Mouse (Mus musculus): ENCODE measurements at regions not wholly inside any gene's neighbourhood (a gene's known extent, or its start where the extent isn't known, plus 50 kb on each side); places are given as distances from the start of the nearest gene placed in this dataset.
"Not testable (repeated sequence)": the region's sequence is repeated elsewhere in the genome, so short reads cannot be mapped to it uniquely, and the experiment has no call there.

DNA sequence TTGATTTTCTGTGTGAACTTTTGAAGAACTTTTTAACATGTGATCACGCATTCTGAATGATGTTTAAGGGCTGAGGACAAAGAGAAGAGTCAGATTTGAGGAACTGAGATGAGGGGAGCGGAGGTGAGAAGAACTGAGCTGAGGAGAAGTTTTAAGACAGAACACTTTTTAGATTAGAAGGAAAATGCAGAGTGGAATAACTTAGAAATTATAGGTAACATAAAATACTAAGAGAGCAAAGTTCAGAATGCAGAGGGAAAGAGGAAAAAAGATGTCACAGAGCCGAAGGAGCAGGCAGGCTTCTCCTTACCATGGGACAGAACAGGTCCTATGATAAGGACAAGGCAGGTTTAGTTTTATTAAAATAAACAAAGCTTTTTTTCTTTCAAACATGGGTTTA, 73.7 kb upstream of the Cwc22 start:
- Histone ChIP-seq H3K4me1 (no peaks in the 10 kb centered on the region), H3K27me3 (no peaks in the 10 kb centered on the region), H3K4me3 (no peak overlapping the region), H3K27ac (no peak overlapping the region), H3K36me3 (no peaks in the 10 kb centered on the region), H3K4me2 (no peak overlapping the region), H3K9me3 (no peaks in the 10 kb centered on the region), H3K9ac (no peak overlapping the region)
- 93% methylated on average over 3 of the region's 3 CpGs for WGBS
- no peak for ATAC-seq (ENCODE audit: insufficient number of reproducible peaks, low FRiP score, low TSS enrichment, low read depth)

DNA sequence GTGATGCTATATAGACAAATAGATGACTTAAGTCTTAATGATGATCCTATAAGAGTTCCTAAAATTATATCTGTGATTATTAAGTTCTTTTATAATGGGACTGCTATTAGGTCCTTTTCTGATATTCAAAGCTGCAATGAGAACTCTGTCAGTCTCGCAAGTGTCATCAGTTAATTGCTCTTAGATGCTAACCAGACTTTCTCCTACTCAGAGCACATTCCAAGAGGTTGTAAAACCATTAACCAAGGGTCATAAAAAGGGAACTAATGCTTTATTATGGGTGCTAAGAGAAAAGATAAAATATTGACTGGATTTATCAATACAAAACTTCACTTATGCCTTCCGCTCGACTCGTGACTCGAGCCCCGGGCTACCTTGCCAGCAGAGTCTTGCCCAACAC, 66.3 kb upstream of the Cwc22 start:
- 90% methylated on average over 6 of the region's 6 CpGs for WGBS

DNA sequence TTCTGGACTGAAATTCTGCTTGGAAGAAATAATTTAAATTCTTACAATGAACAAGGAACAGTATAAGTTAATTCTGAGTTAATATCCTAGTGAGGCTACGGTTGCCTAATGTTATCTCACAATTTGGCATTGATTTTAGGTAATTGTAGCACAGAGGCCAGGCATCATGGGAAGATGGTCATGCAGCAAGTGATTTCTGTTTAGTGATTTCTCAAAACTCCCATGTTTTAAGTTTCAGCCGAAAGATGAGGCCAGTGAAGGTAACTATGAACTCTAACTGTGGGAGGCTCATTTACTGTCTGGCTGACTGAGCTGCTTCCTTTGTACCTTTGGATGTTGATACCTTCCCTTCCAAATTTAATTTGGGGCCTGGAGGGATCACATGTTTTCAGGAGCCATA, 65.6 kb upstream of the Cwc22 start:
- no peak overlapping the region for H3K4me2 ChIP-seq
- no peaks in the 10 kb centered on the region for H3K27me3 ChIP-seq
- H3K9ac ChIP-seq: no peak overlapping the region
- no peak overlapping the region for H3K27ac ChIP-seq
- no peak for ATAC-seq (ENCODE audit: insufficient number of reproducible peaks, low FRiP score, low TSS enrichment, low read depth)
- 67% methylated on average over 2 of the region's 2 CpGs for WGBS
- H3K36me3 ChIP-seq: no peaks in the 10 kb centered on the region
- H3K4me1 ChIP-seq: no peaks in the 10 kb centered on the region
- no peaks in the 10 kb centered on the region for H3K9me3 ChIP-seq
- no peak overlapping the region for H3K4me3 ChIP-seq

More for the DNA sequence above, 66.3 kb upstream of the Cwc22 start:
- ATAC-seq (ENCODE audit: insufficient number of reproducible peaks, low FRiP score, low TSS enrichment, low read depth); H3K9ac ChIP-seq; H3K27ac ChIP-seq; H3K9me3 ChIP-seq; H3K27me3 ChIP-seq; H3K4me2 ChIP-seq; H3K36me3 ChIP-seq; H3K4me3 ChIP-seq; H3K4me1 ChIP-seq: not testable (repeated sequence)

DNA sequence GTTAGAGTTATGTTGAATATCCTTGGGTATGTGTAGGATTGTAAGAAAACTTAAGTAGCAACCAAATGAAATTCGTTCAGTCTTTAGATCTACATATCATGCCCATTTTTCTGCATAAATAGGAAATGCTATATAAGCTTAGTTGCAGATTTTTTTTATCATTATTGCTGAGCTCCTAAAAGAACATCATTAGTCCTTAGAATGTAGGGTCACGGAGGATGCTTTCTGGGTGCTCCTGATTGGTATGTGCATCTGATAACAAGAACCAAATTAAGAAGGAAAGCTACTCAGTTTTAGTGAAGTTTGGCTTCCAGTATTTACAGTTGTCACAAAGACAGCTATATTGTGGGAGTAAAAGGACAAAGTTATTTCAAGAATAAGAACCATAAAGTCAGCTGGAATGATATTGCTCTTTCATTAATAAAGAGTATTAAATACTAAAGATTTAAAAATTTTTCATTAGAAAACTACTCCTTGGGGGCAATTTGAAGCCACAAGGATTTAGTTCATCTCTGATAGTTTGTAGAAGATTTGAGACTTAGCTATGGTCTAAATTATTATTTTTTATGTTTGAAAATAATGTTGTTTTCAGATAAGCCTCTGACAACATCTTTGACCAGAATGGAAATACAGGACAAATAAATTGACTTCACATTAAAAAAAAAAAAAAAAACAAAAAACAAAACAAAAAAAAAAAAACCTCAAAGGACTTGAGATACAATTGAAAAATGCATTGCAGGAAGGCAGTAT, 65.1 kb upstream of the Cwc22 start:
- H3K27ac ChIP-seq: no peak overlapping the region
- WGBS: 80% methylated on average over 2 of the region's 2 CpGs
- H3K4me1 ChIP-seq: no peaks in the 10 kb centered on the region
- no peak overlapping the region for H3K4me2 ChIP-seq
- no peaks in the 10 kb centered on the region for H3K36me3 ChIP-seq
- no peak overlapping the region for H3K4me3 ChIP-seq
- ATAC-seq (ENCODE audit: insufficient number of reproducible peaks, low FRiP score, low TSS enrichment, low read depth): no peak
- no peaks in the 10 kb centered on the region for H3K27me3 ChIP-seq
- H3K9ac ChIP-seq: no peak overlapping the region
- H3K9me3 ChIP-seq: no peaks in the 10 kb centered on the region

DNA sequence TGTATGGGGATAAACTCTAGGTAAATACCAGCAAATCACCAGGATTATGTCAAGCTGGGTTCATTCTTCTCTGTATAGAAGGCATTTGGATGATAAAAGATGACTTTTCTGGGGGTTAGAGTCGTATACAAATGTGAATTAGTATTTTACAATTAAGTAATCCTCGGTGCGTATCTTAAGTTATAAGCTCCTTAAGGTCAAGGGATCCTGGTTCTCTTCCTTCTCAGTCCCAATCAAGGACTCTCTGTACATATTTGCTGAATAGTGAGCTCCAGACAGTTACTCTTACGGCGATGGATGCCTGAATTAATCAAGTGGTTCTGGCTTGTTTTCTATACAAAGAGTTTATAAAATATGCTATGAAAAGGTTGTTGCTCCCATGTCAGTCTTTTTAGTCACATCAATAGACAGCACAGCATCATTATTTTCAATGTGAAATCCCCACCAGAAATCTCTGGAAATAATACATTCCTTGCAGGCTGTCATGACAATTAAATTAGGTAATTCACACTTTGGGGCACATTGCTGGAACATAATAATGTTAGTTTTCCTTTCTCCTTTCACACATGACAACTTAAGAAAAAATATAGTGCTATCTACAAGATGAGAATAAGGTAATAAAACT, 64.0 kb upstream of the Cwc22 start:
- no peak for ATAC-seq (ENCODE audit: insufficient number of reproducible peaks, low FRiP score, low TSS enrichment, low read depth)
- 86% methylated on average over 5 of the region's 5 CpGs for WGBS
- no peaks in the 10 kb centered on the region for H3K36me3 ChIP-seq
- H3K4me1 ChIP-seq: no peaks in the 10 kb centered on the region
- H3K4me2 ChIP-seq: no peak overlapping the region
- H3K9ac ChIP-seq: no peak overlapping the region
- H3K9me3 ChIP-seq: no peaks in the 10 kb centered on the region
- H3K27me3 ChIP-seq: no peaks in the 10 kb centered on the region
- no peak overlapping the region for H3K27ac ChIP-seq
- H3K4me3 ChIP-seq: no peak overlapping the region

DNA sequence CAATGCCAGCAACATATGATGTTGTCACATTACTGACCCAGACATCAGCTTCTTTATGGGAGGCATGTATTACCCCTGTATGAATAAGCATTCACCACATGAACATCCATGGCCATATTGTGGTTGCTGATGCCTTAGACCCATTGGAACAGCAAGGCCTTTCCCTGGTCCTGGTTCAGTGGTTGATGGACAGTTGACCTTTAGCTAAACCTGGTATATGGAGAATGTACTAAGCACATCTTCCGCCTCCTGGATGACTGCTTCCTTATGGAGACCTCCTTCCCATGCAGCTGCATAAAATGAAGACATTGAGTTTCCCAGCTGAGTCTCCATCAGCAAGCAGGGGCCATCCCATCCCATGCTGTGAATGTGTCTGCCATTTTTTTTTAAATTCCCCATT, 61.9 kb upstream of the Cwc22 start:
- WGBS: 94% methylated on average over 1 of the region's 1 CpGs

DNA sequence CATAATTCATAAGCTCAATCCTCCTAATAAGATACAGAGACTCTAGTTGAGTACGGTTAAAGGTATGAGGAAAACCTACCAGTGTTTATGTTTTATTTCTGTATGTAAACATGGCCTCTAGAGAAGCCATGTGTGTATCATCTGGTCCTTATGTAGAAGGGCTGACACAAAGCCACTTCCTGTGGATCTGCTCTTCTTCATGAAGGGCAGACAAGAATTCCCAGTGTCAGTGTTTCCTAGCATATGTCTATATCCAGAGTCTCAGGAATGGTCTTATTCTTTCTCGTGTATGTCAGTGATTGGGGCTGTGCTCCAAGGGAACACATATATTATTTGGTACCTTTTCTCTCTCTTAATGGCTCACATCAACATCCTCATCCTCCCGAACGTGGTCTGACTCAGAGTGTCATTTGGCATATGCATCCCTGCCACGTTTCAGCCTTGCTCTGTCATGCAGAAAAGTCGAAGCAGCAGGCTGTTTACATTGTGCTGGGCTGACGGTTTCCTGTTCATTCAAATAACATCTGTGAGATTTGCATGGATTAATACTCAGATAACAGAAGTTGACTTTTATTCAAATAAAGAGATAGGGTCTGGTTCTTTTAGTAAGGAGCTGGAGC, 59.3 kb upstream of the Cwc22 start:
- WGBS: 63% methylated on average over 7 of the region's 7 CpGs
- Histone ChIP-seq H3K36me3 (no peaks in the 10 kb centered on the region), H3K4me2 (no peak overlapping the region), H3K4me1 (no peaks in the 10 kb centered on the region), H3K27me3 (no peaks in the 10 kb centered on the region), H3K9ac (no peak overlapping the region), H3K9me3 (no peaks in the 10 kb centered on the region), H3K4me3 (no peak overlapping the region), H3K27ac (no peak overlapping the region)
- no peak for ATAC-seq (ENCODE audit: insufficient number of reproducible peaks, low FRiP score, low TSS enrichment, low read depth)

More for the DNA sequence above, 61.9 kb upstream of the Cwc22 start:
- Histone ChIP-seq H3K27ac (no peak overlapping the region), H3K4me1 (no peaks in the 10 kb centered on the region), H3K27me3 (no peaks in the 10 kb centered on the region), H3K9ac (no peak overlapping the region), H3K36me3 (no peaks in the 10 kb centered on the region), H3K4me3 (no peak overlapping the region), H3K4me2 (no peak overlapping the region), H3K9me3 (no peaks in the 10 kb centered on the region)
- no peak for ATAC-seq (ENCODE audit: insufficient number of reproducible peaks, low FRiP score, low TSS enrichment, low read depth)

DNA sequence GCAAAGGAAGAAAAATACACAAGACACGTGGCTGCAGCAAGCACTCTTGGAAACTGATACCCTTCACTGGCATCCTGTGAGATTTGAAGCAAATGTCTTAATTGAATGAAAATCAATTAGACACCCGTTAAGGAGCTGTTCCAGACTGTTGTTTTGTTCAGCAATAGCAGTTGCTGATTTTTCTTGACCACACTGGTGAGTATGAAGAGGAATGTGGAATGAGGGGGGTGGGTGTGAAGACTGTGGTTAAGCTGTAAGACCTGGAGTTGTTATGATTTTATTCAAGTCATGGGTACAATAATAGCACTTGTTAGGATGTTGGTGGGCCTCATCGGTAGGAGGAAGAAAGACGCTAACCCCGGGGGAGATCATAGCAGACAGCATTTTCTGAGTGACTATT, 58.3 kb upstream of the Cwc22 start:
- Histone ChIP-seq H3K4me3 (no peak overlapping the region), H3K9me3 (no peaks in the 10 kb centered on the region), H3K9ac (no peak overlapping the region), H3K4me1 (no peaks in the 10 kb centered on the region), H3K36me3 (no peaks in the 10 kb centered on the region), H3K4me2 (no peak overlapping the region), H3K27ac (no peak overlapping the region), H3K27me3 (no peaks in the 10 kb centered on the region)
- 69% methylated on average over 5 of the region's 5 CpGs for WGBS
- ATAC-seq (ENCODE audit: insufficient number of reproducible peaks, low FRiP score, low TSS enrichment, low read depth): no peak

Measured in limb, embryonic 15.5 days (tissue).